35 mouse cellular contexts compared by ENCODE assay signal in the genomic region with DNA sequence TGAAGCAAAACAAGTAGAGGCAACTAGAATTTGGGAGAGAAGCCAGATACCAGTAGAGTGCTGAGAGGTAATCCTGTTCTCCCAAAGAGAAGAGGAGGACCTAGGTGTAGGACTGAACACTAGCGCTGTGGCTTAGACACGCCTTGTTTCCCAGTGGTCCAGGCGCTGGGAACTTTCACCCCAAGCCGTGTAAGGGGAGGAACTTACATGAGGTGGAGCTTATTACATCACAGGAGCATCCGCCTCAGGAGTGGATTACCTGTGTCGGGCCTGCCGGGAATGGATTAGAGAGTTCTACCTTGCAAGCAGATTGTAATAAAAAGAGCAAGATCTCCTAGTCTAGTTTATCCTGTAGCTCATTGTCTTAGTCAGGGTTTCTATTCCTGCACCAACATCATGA.
"Had no signal": no experiment of that assay in that cellular context is flagged by ENCODE, and none has a peak within 500 bp of the region (broad histone marks: within the 10 kb centered on the region; RNA-seq: fewer than 3 reads in every experiment).

No protein-coding gene starts in this region.

- H3K9ac ChIP-seq: heart, embryonic 12.5 days; heart, embryonic 13.5 days; heart, embryonic 15.5 days; hindbrain, embryonic 12.5 days; hindbrain, embryonic 13.5 days; hindbrain, embryonic 14.5 days; hindbrain, embryonic 15.5 days; intestine, embryonic 15.5 days; kidney, embryonic 15.5 days had no signal

- H3K27me3 ChIP-seq: heart, embryonic 12.5 days; heart, embryonic 13.5 days; heart, embryonic 15.5 days; hindbrain, embryonic 12.5 days; hindbrain, embryonic 13.5 days; hindbrain, embryonic 15.5 days; intestine, embryonic 15.5 days; kidney, embryonic 15.5 days had no signal

- H3K27ac ChIP-seq: heart, embryonic 13.5 days; heart, embryonic 15.5 days; hindbrain, embryonic 10.5 days; hindbrain, embryonic 12.5 days; hindbrain, embryonic 13.5 days; hindbrain, embryonic 14.5 days; hindbrain, embryonic 15.5 days; hindbrain, postnatal 0 days; intestine, embryonic 15.5 days; kidney, embryonic 15.5 days; kidney, postnatal 0 days; layer of hippocampus, adult 2 months; left cerebral cortex, adult 2 months had no signal

- H3K4me2 ChIP-seq: heart, embryonic 11.5 days; heart, embryonic 12.5 days; heart, embryonic 13.5 days; heart, embryonic 15.5 days; hindbrain, embryonic 12.5 days; hindbrain, embryonic 13.5 days; hindbrain, embryonic 14.5 days; hindbrain, embryonic 15.5 days; intestine, embryonic 15.5 days; kidney, embryonic 15.5 days had no signal

- H3K4me1 ChIP-seq: heart, embryonic 12.5 days; heart, embryonic 13.5 days; heart, embryonic 15.5 days; hindbrain, embryonic 12.5 days; hindbrain, embryonic 13.5 days; hindbrain, embryonic 15.5 days; intestine, embryonic 15.5 days; kidney, embryonic 15.5 days had no signal

- ATAC-seq: hindbrain, embryonic 16.5 days; hindbrain, postnatal 0 days; inflammation-experienced regulatory T-cells, adult 6 months; intestine, embryonic 15.5 days; intestine, embryonic 16.5 days; intestine, postnatal 0 days had no signal

- DNase-seq: heart, postnatal 10 days; heart, postnatal 14 days; heart, postnatal 36 days; heart, postnatal 4 days; kidney, adult 11 months; kidney, adult 18-20 months; kidney, adult 2 months; kidney, adult 8-10 months; kidney, adult 9 months; kidney, postnatal 10 days; kidney, postnatal 14 days; kidney, postnatal 25 days; kidney, postnatal 36 days; kidney, postnatal 4 days; layer of hippocampus, adult 9-11 months; layer of hippocampus, postnatal 36 days had no signal

- H3K36me3 ChIP-seq: heart, embryonic 12.5 days; heart, embryonic 13.5 days; heart, embryonic 15.5 days; hindbrain, embryonic 10.5 days; hindbrain, embryonic 12.5 days; hindbrain, embryonic 13.5 days; hindbrain, embryonic 15.5 days; intestine, embryonic 15.5 days; kidney, embryonic 15.5 days had no signal

- H3K9me3 ChIP-seq: heart, embryonic 15.5 days; hindbrain, embryonic 10.5 days; hindbrain, embryonic 13.5 days; hindbrain, embryonic 15.5 days; intestine, embryonic 15.5 days; kidney, embryonic 15.5 days had no signal

- H3K4me3 ChIP-seq: heart, embryonic 12.5 days; heart, embryonic 13.5 days; heart, embryonic 15.5 days; hindbrain, embryonic 10.5 days; hindbrain, embryonic 12.5 days; hindbrain, embryonic 13.5 days; hindbrain, embryonic 15.5 days; intestine, embryonic 15.5 days; kidney, embryonic 15.5 days; layer of hippocampus, adult 2 months; left cerebral cortex, adult 2 months had no signal
